Mouse (Mus musculus) heart, adult 2 months (tissue): Measurements from ENCODE around the gene Rap1gap2.

Source experiments
- CTCF ChIP-seq: fragments of 200-600 bp; IDR thresholded peaks from 2 replicates; pipeline ENCODE4 v1.8.1; 2022; ENCODE audit warnings: antibody characterized with exemption, mild to moderate bottlenecking, moderate library complexity
- EP300 ChIP-seq: fragments of 200-500 bp; IDR thresholded peaks from 2 replicates; pipeline ENCODE4 v1.6.1; 2011; ENCODE audit warnings: low read depth, low read length, control low read depth; ENCODE audit not compliant: insufficient read depth
- POLR2A ChIP-seq: fragments of 200-500 bp; IDR thresholded peaks from 2 replicates; pipeline ENCODE4 v1.6.1; 2011; ENCODE audit warnings: mild to moderate bottlenecking, low read depth, low read length, control low read depth; ENCODE audit not compliant: insufficient read depth

DNA sequence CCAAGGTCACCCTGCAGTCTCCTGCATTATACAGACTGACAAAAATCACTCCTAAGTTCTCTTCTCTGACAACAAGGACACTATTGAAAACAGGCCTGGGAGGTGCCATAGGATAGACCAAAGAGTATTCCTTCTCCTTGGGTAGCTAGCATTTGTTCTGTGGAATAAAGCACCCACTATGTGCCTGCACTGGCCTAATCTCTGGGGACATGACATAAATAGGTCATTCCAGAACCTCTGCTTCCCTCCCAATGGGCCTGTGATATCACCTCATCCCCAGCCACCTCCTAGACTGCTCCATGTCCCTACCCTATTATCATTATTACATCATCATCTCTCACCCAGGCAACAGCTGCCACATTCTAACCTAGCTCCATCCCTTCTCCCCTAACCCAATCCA lies 108.7 kb downstream of the Rap1gap2 start:
- TF ChIP-seq CTCF: no peak
- TF ChIP-seq POLR2A: no peak
- no peak for TF ChIP-seq EP300
